Mouse (Mus musculus) C2C12 (cell line): Measurements from ENCODE around the gene Trim14.

Experiments used
- CTCF ChIP-seq: IDR thresholded peaks from one replicate; pipeline ENCODE4 v1.5.1; 2011; ENCODE audit not compliant: control insufficient read depth, insufficient read depth, insufficient read length
- USF1 ChIP-seq: IDR thresholded peaks from one replicate; pipeline ENCODE4 v1.6.1; 2011; ENCODE audit warnings: low read depth, mild to moderate bottlenecking, control low read depth, moderate library complexity

DNA sequence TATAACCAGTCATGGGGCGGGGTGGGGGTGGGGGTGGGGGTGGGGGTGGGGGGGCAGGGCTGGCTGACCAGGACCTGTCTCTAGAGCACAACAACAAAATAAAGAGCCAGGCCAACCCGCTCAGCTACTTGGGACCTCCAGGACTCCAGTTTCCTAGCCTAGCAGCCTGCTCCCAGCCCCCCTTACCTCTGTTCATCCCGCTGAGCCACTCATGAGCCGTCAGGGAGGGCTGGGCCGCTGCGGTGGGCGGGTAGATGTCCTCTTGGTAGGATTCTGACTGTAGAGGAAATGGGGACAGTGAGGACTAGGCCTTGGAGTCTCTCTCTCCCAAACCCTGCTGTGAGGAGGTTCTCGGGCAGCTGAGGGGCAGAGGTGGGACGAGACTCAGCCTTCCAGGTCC lies 5.8 kb upstream of the Trim14 start:
- TF ChIP-seq USF1 (no peak), CTCF (no peak)
